Mouse (Mus musculus) mouse embryonic stem cell (cell line): ENCODE measurements around the gene Ndp.

ENCODE experiments used
- in situ Hi-C, 2 experiments: fragments of 300-500 bp; cut with MboI; formaldehyde crosslinking; loops; 1 replicate in 1 of 2; 3 replicates in 1 of 2; pipeline ENCODE4 v1.14.3; 2019 to 2020; ENCODE audit warnings: low sequenced_read_pairs in 2 of 2, low pct_unique_long_range_greater_than_20kb in 1 of 2, mixed read lengths in 1 of 2; ENCODE audit not compliant: unreplicated experiment in 1 of 2

Gene Ndp

DNA sequence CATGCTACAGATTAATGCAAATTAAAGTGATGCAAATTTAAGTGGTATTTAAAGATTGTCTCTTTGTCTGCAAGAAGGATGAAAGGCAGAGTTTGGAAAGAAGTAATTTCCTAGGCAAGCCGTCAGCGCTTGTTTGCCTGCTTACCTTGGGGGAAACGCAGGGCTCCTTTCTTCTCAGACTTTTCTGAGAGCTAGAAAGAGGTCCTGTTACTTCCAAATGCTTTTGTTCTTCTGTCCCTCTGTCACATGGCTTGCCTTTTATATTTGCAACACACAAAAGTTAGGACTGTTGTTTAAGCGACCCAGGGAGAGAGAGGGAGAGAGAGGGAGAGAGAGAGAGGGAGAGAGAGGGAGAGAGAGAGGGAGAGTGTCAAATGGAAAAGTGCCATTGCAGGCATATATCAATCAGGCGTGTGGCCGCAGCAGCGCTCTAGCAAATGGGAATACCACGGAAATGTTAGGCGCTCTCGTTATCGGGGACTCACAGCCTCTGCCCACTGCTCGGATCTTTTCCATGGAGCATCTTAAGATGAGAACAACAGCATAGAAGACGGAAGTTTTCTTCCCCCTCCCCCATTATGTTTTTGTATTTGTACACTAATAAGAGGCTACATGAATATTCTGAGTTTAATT is at the start of gene Ndp:
Gene Ndp (minus strand): TSS at position 534 of the 633 bp plus-strand sequence.
- in situ Hi-C loops: no loop called here

DNA sequence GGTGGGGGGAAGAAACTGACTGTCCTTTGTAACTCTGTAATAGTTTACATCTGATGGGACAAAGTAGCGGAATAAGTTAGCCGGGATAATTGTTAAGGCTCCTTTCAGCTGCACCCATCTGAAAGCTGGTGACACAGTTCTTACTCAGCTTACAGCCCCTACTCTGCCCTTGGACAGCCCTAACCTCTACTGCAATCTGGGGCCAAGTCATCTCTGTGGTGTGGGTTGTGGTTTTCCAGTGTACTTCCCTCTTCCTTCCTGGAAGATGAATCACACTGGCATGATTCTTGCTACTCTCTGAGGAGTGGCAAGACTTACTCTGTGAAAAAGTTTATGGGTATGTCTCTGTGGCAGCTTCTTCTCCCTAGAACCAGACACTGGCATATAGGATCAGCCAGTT is 43.2 kb upstream of the Ndp start:
- in situ Hi-C loops: no loop called here

DNA sequence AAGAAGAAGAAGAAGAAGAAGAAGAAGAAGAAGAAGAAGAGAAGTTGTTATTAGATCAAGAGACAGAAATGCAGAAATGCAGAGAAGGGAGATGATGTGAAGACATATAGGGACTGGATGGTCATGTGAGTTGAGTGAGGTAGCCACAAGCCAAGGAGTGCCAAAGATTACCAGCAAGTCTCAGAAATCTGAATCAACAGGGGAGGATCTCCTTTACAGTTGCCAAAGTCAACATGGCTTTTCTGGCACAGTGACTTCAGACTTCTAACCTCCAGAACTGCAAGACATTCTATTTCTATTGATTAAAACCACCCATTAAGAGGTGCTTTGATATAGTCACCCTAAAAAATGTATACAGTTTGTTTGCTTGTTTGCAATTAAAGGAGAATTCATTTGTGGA is 6.4 kb upstream of the Ndp start:
- in situ Hi-C loops: no loop called here

DNA sequence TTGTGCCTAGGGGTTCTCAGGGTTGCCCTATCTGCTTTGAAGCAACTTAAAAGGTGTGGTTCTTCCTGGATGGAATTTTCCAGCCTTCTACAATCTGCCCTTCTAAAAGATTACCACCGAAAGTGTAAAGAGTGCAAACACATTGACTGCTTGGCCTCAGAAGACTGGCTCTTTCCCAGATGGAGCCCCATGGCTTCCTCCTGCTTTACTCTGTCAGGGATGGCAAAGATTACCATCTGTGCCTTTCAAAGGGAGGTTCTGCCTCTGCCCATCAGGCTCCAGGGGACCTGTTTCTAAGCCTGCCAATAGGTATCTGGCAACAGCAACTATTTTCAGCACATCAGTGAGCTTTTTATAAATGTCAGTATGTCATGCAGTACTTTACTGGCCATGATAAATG is 1.5 kb upstream of the Ndp start:
- in situ Hi-C loops: no loop called here

DNA sequence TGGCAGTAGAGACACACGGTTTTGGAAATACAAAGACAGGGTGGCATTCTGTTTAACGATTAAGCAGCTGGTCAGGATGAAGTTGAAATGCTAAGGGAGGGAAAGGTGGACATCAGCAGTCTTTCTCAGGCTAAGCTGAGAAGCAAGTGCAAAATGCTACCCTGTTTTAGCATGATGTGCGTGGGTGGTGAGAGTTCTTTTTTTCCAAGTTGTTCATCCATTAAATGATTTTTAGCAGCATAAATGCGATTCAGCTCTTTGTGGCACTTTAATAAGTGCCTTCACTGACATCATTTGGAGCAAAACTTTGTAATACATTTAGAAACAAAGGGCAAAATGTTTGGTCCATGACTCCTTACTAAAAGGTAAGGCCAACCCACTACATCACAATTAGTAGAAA is 337 bp upstream of the Ndp start:
- in situ Hi-C loops: no loop called here

DNA sequence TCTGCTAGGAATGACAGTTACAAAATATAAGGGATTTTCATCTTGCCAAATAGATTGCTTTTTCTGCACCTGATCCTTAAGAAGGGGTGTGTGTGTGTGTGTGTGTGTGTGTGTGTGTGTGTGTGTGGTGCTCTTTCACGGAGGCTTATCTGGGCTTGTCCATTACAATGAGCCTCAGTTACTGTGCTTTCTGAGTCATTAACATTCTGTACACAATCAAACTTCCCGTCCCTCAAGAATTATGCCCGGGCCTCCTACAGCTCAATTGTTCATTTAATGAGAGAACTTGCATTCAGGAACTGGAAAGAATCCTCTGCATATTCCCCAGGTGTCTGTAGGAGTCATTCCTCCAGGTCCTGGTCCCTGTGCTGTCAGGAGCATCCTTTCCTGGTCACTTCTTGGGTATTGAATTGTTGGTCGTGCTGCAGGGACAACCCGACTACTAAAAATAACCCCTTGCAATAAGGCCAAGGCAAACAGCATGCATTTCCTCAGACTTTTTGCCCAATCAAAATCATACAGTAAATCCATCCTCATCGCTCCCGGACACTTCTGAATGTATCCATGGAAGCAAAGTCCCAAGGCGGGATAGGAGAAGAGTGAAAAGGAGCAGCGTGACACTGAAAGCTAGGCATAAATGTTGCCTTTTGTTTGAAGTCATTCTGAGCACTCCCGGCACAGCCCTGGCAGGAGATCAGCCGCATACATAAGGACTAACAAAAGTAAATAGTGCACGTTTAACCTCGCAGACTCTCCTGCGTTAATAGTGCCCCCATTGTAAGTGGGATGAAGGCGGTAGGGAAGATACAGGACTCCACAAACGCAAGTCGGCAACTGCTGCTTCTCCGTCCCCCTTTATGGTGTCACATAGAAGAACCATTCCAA is 1.1 kb downstream of the Ndp start:
- in situ Hi-C loops: no loop called here

DNA sequence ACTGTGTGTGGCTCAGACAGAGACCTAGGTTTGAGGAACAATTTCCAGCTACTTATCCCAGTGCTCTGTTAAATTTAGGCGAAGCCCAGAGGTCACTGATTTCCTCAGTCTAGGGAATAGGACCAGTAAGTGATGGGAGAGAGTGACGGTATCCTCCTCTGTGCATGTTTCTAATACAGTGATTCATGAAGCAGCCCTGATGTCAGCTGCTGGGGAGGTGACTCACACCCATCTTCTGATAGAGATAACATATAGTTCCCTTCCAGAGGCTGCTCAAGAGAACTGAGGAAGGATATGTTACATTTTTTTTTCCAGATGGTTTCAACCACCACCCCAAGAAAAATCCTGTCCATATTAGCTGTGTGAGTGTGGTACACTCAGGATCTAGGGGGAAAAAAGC is 2.9 kb downstream of the Ndp start:
- in situ Hi-C loops: no loop called here

DNA sequence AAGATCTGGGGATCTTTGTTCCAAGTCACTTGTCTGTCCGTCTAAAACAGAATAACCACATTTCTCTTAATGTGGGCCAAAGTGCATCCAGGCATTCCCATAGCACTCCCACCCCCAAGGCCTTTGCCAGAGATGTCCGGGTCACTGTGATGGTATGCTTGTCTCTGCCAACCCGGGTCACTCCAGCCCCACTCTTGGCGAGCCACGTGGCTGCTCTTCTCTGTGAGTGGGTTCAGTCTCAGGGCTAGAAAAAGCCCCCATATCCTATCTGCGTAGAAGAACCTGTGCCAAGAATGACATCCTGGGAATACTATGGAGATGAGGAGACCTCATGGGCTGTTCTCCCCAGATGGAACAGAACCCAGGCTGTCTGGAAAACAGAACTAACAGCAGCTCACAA is 4.0 kb downstream of the Ndp start:
- in situ Hi-C loops: no loop called here

DNA sequence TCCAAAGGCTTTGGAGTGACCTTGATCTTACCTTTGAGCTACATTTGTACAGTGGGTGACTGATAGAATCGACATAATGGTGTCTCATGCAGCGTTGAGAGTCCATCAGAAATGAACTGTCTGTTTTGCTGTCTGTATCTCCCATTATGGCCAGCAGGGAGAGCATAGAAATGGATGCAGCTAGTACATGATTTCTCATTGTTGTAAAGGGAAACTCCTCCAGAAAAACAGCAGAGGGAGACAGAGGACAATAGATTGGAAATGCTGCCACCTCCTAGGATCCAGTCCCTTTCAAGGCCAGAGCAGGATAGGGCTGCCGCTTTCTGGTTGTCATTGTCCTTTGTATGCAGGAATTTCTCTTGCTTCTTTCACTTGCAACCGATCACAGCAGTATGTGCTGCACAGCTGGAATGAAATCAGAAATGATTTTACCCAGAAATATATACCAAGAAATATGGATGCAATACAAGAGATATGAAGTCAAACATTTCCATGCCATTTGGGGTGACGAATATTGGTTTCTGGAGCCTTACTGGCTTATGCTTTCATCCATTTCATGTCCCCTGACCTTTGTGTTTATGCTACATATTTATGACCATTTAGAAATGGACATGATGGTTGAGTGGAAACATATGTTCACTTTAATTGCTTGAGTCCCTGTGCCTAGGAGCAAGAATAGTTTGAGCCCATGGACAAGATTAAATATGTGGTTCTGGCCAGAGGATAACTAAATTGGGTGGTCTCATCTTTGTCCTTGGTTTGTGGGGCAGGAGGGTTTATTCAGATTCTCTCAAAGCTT is 17.0 kb downstream of the Ndp start:
- in situ Hi-C loops: loop anchor here (25.0 kb wide), 3 partner anchors 243 to 318 kb away; no protein-coding TSS in a partner anchor

DNA sequence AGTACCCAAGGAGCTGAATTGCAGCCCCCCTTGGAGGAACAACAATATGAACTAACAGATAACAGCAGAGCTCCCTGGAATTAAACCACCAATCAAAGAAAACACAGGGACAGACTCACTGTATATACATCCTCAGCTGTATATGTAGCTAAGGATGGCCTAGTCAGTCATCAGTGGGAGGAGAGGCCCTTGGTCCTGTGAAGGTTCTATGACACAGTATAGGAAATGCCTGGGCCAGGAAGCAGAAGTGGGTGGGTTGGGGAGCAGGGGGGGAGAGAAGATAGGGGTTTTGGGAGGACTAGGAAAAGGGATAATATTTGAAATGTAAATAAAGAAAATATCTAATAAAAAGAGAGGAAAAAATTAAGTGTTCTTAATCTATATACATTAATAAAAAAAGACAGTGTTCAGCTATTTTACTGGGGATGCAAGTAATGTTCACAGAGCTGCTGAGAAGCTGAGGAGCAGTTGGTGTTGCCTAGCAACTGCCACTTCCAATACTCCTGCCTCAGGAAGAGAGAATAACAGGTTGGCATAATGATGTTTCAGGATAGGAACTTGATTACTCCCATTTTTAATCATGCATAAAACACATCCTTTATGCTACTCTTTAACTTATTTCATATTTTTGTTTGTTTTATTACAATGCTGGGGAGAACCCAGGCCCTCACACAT is 43.8 kb downstream of the Ndp start:
- in situ Hi-C loops: loop anchor here in 1 of 2 experiments (25.0 kb wide), 2 partner anchors 105 to 405 kb away; no protein-coding TSS in a partner anchor

DNA sequence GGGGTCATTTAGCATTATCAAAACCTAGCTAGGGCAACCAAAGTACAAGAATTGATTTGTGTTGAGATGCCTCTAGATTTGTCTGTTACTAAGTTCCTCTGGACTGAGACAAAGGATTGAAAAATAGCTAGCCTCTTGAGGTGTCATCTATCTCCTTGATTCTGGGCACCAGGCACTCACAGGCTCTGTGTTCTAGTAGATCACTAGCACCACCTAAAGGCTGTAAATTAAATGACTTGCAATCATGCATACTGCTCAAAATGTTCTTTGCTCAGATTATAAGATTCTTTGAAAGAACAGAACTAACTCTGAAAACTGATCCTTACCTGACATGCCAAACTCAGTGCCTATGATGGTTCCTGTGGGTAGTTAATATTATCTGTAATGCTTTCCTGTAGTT is 51.3 kb downstream of the Ndp start:
- in situ Hi-C loops: loop anchor here in 1 of 2 experiments (25.0 kb wide), 2 partner anchors 98 to 398 kb away; no protein-coding TSS in a partner anchor

DNA sequence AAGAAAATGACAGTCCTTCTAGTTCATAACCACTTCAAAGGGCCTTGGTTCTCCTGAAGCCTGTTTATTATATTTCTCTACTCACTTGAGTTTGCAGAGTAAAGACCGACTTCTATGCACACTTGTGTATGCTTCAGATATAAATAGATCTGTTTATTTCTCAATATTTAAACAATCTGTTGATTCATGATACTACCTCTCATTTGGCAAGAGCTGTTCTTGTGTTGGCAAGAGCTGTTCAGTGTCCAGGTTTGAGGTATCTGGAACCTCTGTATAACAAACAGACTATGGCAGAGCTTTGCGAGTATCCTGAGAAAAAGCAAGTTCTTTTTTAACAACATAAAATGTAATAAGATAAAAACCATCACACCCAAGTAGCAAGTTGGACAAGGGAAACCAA is 65.5 kb downstream of the Ndp start:
- in situ Hi-C loops: no loop called here

DNA sequence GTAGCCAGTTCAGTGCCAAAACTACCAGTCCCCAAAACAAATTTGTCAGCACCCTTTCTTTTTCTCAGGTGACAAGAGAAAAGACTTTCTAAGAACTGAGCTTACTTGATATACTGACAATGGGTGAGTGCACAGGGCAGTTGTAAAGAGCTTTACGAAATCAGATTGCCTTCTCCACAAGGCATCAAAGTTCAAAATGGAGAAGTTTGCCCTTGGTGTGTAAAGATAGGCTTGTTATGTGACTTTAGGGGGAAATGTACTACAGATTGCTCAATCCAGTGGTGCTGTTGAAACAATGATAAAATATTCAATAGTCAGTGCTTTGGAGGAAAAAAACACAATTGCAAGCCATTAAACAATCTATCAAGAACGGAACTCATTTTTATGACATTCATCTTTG is 70.1 kb downstream of the Ndp start:
- in situ Hi-C loops: no loop called here

DNA sequence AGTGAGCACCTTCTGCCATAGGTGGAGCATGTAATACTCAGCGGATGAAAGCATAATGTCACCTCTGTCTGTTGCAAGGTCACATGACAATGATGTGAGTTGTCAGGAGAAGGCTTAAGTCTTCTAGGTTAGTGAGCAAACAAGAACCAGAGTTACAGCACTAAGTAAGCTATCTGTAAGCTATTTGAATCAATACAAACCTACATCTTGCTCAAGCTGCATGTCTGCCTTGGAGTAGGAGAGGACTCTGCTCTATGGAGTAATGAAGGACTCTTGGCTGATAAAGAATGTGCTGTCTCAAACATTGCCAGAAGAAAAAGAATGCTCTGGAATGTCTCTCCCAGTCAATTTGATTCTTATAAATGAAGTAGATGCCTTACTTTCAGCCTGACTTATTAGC is 74.3 kb downstream of the Ndp start:
- in situ Hi-C loops: no loop called here

DNA sequence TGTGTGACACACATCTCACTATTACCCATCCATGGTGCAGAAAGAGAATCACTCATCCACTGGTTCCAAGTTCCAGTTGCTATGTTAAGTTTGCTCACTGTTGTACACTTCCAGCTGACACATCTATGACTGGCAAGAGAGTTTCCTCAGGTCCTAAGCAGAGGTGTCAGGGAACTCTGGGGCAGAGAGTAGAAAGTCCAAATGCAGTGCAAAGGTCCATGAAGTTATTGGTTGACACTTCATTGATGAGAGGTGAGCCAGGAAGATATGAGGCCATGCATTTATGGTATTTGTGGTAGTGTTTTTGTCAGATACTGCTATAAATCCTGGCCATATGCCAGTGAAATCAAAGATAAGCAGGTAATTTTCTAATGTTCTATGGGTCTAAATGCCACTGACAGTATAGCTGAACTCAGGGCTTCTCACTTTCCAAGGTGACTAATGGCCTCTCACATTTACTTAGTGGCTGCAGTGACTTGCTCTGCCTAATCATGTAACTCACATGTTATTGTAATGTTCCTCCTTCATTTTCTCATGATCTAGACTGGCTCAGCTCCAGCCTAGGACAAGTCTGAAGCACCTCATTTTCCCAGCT is 75.0 kb downstream of the Ndp start:
- in situ Hi-C loops: no loop called here
